Mouse (Mus musculus) stomach, postnatal 0 days (tissue): Measurements from ENCODE around the gene Fer1l5. TPM values are rescaled to one million over a fixed set of nuclear protein-coding genes. Genes with fewer than 3 reads are reported as not detected.

ENCODE experiments used
- ATAC-seq: fragments of 200-750 bp; cut with Nextera tagmentation; 2 replicates; pipeline ENCODE4 v1.8.0; 2017; ENCODE audit not compliant: low FRiP score, low TSS enrichment
- DNase-seq: peaks from one replicate; pipeline ENCODE4 v3.0.0-alpha.2; 2016; ENCODE audit warnings: low spot score
- H3K27ac ChIP-seq: fragments of 300-500 bp; sonication (generic); replicated peaks from 2 replicates; pipeline ENCODE4 v1.5.1; 2014; ENCODE audit warnings: mild to moderate bottlenecking, control low read depth
- H3K27me3 ChIP-seq: fragments of 300-500 bp; sonication (generic); 2 replicates; pipeline ENCODE4 v1.6.1; 2014; ENCODE audit warnings: low read length; ENCODE audit not compliant: control insufficient read depth, insufficient read depth
- H3K36me3 ChIP-seq: fragments of 300-500 bp; sonication (generic); 2 replicates; pipeline ENCODE4 v1.6.1; 2014; ENCODE audit warnings: low read length, mixed read lengths; ENCODE audit not compliant: control insufficient read depth, insufficient read depth
- H3K4me1 ChIP-seq: fragments of 300-500 bp; sonication (generic); replicated peaks from 2 replicates; pipeline ENCODE4 v1.6.1; 2014; ENCODE audit warnings: antibody characterized with exemption; ENCODE audit not compliant: control insufficient read depth, insufficient read depth
- H3K4me2 ChIP-seq: fragments of 300-500 bp; sonication (generic); replicated peaks from 2 replicates; pipeline ENCODE4 v1.6.1; 2014; ENCODE audit warnings: low read depth, mild to moderate bottlenecking, control low read depth, moderate library complexity
- H3K4me3 ChIP-seq: fragments of 300-500 bp; sonication (generic); 2 replicates; pipeline ENCODE4 v1.5.1; 2014; ENCODE audit warnings: low read depth, low read length, control low read depth
- H3K9ac ChIP-seq: fragments of 300-500 bp; sonication (generic); 2 replicates; pipeline ENCODE4 v1.6.1; 2014; ENCODE audit warnings: mild to moderate bottlenecking, low read length, control low read depth, mixed read lengths
- H3K9me3 ChIP-seq: fragments of 300-500 bp; sonication (generic); 2 replicates; pipeline ENCODE4 v1.6.1; 2016; ENCODE audit warnings: low read length; ENCODE audit not compliant: control insufficient read depth
- CTCF ChIP-seq: IDR thresholded peaks from 2 replicates; pipeline ENCODE4 v1.5.1; 2016; ENCODE audit warnings: antibody characterized with exemption, low read depth, mild to moderate bottlenecking, moderate library complexity
- EP300 ChIP-seq: optimal IDR thresholded peaks from 2 replicates; pipeline ENCODE3; 2016; ENCODE audit warnings: antibody characterized with exemption
- WGBS: fragments of 180-500 bp; shearing (Covaris S2); extraction: QIAGEN DNeasy Blood & Tissue Kit; methylation state at CpG from one replicate; pipeline ENCODE4 v1.1.7; 2014; 5-methylcytosine and 5-hydroxymethylcytosine counted together
- polyA plus RNA-seq: library from polyadenylated mRNA; unstranded; fragments of >200 nt; fragmentation: Nextera tagmentation; extraction: Ambion mirVana; gene quantifications from 2 replicates; pipeline ENCODE4 v1.2.1, GENCODE M21; 2015

Fer1l5 gene
- polyA plus RNA-seq, 1 experiment from 2014 or later: 0.13 TPM

GRCm38 (mm10) chr1:36445508-36445907, 73.4 kb downstream of the Fer1l5 start:
- H3K4me1 ChIP-seq: no peaks in the 10 kb centered on the region
- H3K9ac ChIP-seq: no peak overlapping the region
- ATAC-seq (no peak), DNase-seq (no peak)
- TF ChIP-seq EP300 (no peak), CTCF (no peak)
- H3K9me3 ChIP-seq: no peaks in the 10 kb centered on the region
- H3K4me3 ChIP-seq: no peak overlapping the region
- 34% methylated on average over 8 of the region's 8 CpGs for WGBS
- H3K4me2 ChIP-seq: peak overlapping the region; percentile 96; the same call in 1 of the 2 replicates
- no peaks in the 10 kb centered on the region for H3K36me3 ChIP-seq
- no peak overlapping the region for H3K27ac ChIP-seq
- H3K27me3 ChIP-seq: no peaks in the 10 kb centered on the region

- H3K27me3 ChIP-seq: no peaks in the 10 kb centered on the region
- 80% methylated on average over 5 of the region's 5 CpGs for WGBS
- no peaks in the 10 kb centered on the region for H3K9me3 ChIP-seq
- DNase-seq: no peak
- H3K4me3 ChIP-seq: no peak overlapping the region
- H3K4me2 ChIP-seq: no peak overlapping the region
- no peaks in the 10 kb centered on the region for H3K4me1 ChIP-seq
- ATAC-seq: no peak
- no peaks in the 10 kb centered on the region for H3K36me3 ChIP-seq
- H3K27ac ChIP-seq: no peak overlapping the region
- TF ChIP-seq CTCF (no peak), EP300 (no peak)
- no peak overlapping the region for H3K9ac ChIP-seq
Measured at GRCm38 (mm10) chr1:36446106-36446824, 74.2 kb downstream of the Fer1l5 start.

GRCm38 (mm10) chr1:36446841-36447240, 74.8 kb downstream of the Fer1l5 start:
- no peak for TF ChIP-seq EP300
- no peak for TF ChIP-seq CTCF
- Histone ChIP-seq H3K4me3 (no peak overlapping the region), H3K4me2 (no peak overlapping the region), H3K4me1 (no peaks in the 10 kb centered on the region), H3K9ac (no peak overlapping the region), H3K27me3 (no peaks in the 10 kb centered on the region), H3K9me3 (no peaks in the 10 kb centered on the region), H3K27ac (no peak overlapping the region), H3K36me3 (no peaks in the 10 kb centered on the region)
- WGBS: 82% methylated on average over 5 of the region's 5 CpGs
- no peak for DNase-seq
- no peak for ATAC-seq

GRCm38 (mm10) chr1:36454055-36454815, 82.1 kb downstream of the Fer1l5 start:
- Histone ChIP-seq H3K9me3 (no peaks in the 10 kb centered on the region), H3K9ac (no peak overlapping the region), H3K4me1 (no peaks in the 10 kb centered on the region), H3K36me3 (no peaks in the 10 kb centered on the region), H3K4me2 (no peak overlapping the region), H3K27ac (no peak overlapping the region), H3K27me3 (no peaks in the 10 kb centered on the region), H3K4me3 (no peak overlapping the region)
- TF ChIP-seq EP300 (no peak), CTCF (peak; percentile 45)
- DNase-seq (no peak), ATAC-seq (no peak)
- WGBS: 79% methylated on average over 6 of the region's 6 CpGs

- H3K36me3 ChIP-seq: no peaks in the 10 kb centered on the region
- no peaks in the 10 kb centered on the region for H3K4me1 ChIP-seq
- no peak overlapping the region for H3K9ac ChIP-seq
- H3K4me3 ChIP-seq: no peak overlapping the region
- H3K4me2 ChIP-seq: no peak overlapping the region
- ATAC-seq (peak; percentile 56; the same call in 1 of the 2 replicates), DNase-seq (no peak)
- no peaks in the 10 kb centered on the region for H3K9me3 ChIP-seq
- no peaks in the 10 kb centered on the region for H3K27me3 ChIP-seq
- 0 out of 2 replicates have a peak overlapping the region, but pooled peaks have one; percentile 30 for H3K27ac ChIP-seq
- TF ChIP-seq CTCF: no peak
- no peak for TF ChIP-seq EP300
- 12% methylated on average over 7 of the region's 7 CpGs for WGBS
Measured at GRCm38 (mm10) chr1:36457388-36458014, 85.4 kb downstream of the Fer1l5 start.
